Mouse (Mus musculus) heart, embryonic 11.5 days (tissue): Measurements from ENCODE around the gene Dynlrb1. TPM values are rescaled to one million over a fixed set of nuclear protein-coding genes. Genes with fewer than 3 reads are reported as not detected.

Source experiments
- ATAC-seq: fragments of 200-750 bp; cut with Nextera tagmentation; replicated peaks from 2 replicates; pipeline ENCODE4 v1.8.0; 2017; ENCODE audit warnings: moderate library complexity; ENCODE audit not compliant: insufficient number of reproducible peaks, low FRiP score, low TSS enrichment
- H3K27ac ChIP-seq: fragments of 300-500 bp; sonication (generic); 2 replicates; pipeline ENCODE4 v1.5.1; 2014; ENCODE audit warnings: mild to moderate bottlenecking, low read depth, low read length
- H3K27me3 ChIP-seq: fragments of 300-500 bp; sonication (generic); 2 replicates; pipeline ENCODE4 v1.6.1; 2014; ENCODE audit warnings: mild to moderate bottlenecking, low read length, mixed read lengths; ENCODE audit not compliant: control insufficient read depth, insufficient read depth
- H3K36me3 ChIP-seq: fragments of 300-500 bp; sonication (generic); 2 replicates; pipeline ENCODE4 v1.6.1; 2014; ENCODE audit warnings: mild to moderate bottlenecking, low read length, moderate library complexity, mixed read lengths; ENCODE audit not compliant: control insufficient read depth, insufficient read depth
- H3K4me1 ChIP-seq: fragments of 300-500 bp; sonication (generic); 2 replicates; pipeline ENCODE4 v1.6.1; 2014; ENCODE audit warnings: low read length; ENCODE audit not compliant: control insufficient read depth, insufficient read depth
- H3K4me2 ChIP-seq: fragments of 300-500 bp; sonication (generic); 2 replicates; pipeline ENCODE4 v1.6.1; 2014; ENCODE audit warnings: mild to moderate bottlenecking, moderate library complexity
- H3K4me3 ChIP-seq: fragments of 300-500 bp; sonication (generic); 2 replicates; pipeline ENCODE4 v1.5.1; 2014; ENCODE audit warnings: low read depth, low read length
- H3K9ac ChIP-seq: fragments of 300-500 bp; sonication (generic); 2 replicates; pipeline ENCODE4 v1.6.1; 2014; ENCODE audit warnings: mild to moderate bottlenecking, low read depth, low read length, moderate library complexity
- H3K9me3 ChIP-seq: fragments of 300-500 bp; sonication (generic); replicated peaks from 2 replicates; pipeline ENCODE4 v1.6.1; 2016; ENCODE audit warnings: low read length; ENCODE audit not compliant: control insufficient read depth
- WGBS: fragments of 180-500 bp; shearing (Covaris S2); extraction: QIAGEN DNeasy Blood & Tissue Kit; methylation state at CpG from one replicate; pipeline ENCODE4 v1.1.7; 2014; ENCODE audit not compliant: insufficient replicate concordance; 5-methylcytosine and 5-hydroxymethylcytosine counted together
- polyA plus RNA-seq: library from polyadenylated mRNA; unstranded; fragments of >200 nt; fragmentation: Nextera tagmentation; extraction: Ambion mirVana; gene quantifications from 2 replicates; pipeline ENCODE4 v1.2.1, GENCODE M21; 2014

The Dynlrb1 gene
- polyA plus RNA-seq, 1 experiment from 2014 or later: 427 TPM

- under 1% methylated on average over 47 of the region's 47 CpGs for WGBS
- H3K36me3 ChIP-seq: no peaks in the 10 kb centered on the region
- peak within 1 kb of the TSS; percentile 80 for H3K4me3 ChIP-seq
- no peaks in the 10 kb centered on the region for H3K27me3 ChIP-seq
- peak within 1 kb of the TSS; percentile 73 for H3K27ac ChIP-seq
- peak; percentile 89 for ATAC-seq
- no peaks in the 10 kb centered on the region for H3K9me3 ChIP-seq
- peak within 1 kb of the TSS; percentile 89 for H3K9ac ChIP-seq
- peak within 1 kb of the TSS; percentile 76 for H3K4me2 ChIP-seq
- H3K4me1 ChIP-seq: peaks cover 8% of the 10 kb centered on the region
Measured at GRCm38 (mm10) chr2:155276195-155276594, 39.9 kb downstream of the Dynlrb1 start, which contains the start of gene Map1lc3a. TSS of gene Map1lc3a (plus strand) at chr2:155276297.

DNA sequence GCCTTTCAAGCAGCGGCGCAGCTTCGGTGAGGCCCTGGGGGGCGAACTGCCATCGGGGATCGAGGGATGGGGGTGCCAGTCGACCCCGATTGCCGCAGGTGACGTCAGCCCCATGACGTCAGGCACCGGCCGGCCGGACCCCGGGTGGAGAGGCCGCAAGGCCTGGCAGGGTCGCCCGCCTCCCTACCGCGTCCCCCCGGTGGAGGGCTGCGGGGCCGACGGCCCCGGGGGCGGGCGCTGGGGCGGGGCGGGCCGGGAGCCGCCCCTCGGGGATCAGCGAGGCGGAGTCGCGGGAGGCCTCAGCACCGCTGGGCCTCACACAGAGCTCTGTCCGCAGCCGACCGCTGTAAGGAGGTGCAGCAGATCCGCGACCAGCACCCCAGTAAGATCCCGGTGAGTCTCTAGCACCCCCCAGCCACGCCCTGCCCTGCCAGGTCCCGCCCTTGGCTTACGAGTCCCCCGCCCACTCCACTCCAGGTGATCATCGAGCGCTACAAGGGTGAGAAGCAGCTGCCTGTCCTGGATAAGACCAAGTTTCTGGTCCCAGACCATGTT lies 40.4 kb downstream of the Dynlrb1 start:
- Histone ChIP-seq H3K9ac (peak overlapping the region; percentile 89), H3K27ac (peak overlapping the region; percentile 73), H3K27me3 (no peaks in the 10 kb centered on the region), H3K9me3 (no peaks in the 10 kb centered on the region), H3K4me3 (peak overlapping the region; percentile 80), H3K36me3 (no peaks in the 10 kb centered on the region), H3K4me2 (peak overlapping the region; percentile 76), H3K4me1 (peaks cover 8% of the 10 kb centered on the region)
- peak; percentile 84 for ATAC-seq
- WGBS: under 1% methylated on average over 33 of the region's 49 CpGs

DNA sequence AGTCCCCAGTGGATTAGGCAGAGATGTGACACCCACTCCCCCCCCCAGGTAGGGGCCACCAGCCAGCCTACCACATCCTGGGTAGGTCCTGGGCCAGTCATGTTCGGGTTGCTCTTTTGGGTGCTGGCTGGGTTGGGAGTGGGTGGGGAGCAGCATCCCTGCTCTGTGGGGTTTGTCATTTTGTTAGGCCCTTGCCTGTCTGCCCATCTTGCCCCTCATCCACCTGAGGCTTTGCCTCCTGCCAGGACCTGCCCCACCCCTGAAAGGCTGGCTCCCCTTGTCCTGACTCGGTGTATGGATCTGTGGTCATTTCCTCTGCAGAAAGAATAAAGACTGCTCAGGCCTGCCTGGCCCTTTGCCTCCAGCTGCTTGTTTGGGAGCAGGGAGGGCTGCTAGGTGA lies 41.4 kb downstream of the Dynlrb1 start:
- H3K4me3 ChIP-seq: no peak overlapping the region
- no peak overlapping the region for H3K27ac ChIP-seq
- H3K4me2 ChIP-seq: peak overlapping the region; percentile 76; the same call in 1 of the 2 replicates
- peaks cover 8% of the 10 kb centered on the region for H3K4me1 ChIP-seq
- ATAC-seq: no peak
- no peaks in the 10 kb centered on the region for H3K27me3 ChIP-seq
- H3K9ac ChIP-seq: no peak overlapping the region
- H3K36me3 ChIP-seq: no peaks in the 10 kb centered on the region
- H3K9me3 ChIP-seq: no peaks in the 10 kb centered on the region
- WGBS: 85% methylated on average over 2 of the region's 2 CpGs

DNA sequence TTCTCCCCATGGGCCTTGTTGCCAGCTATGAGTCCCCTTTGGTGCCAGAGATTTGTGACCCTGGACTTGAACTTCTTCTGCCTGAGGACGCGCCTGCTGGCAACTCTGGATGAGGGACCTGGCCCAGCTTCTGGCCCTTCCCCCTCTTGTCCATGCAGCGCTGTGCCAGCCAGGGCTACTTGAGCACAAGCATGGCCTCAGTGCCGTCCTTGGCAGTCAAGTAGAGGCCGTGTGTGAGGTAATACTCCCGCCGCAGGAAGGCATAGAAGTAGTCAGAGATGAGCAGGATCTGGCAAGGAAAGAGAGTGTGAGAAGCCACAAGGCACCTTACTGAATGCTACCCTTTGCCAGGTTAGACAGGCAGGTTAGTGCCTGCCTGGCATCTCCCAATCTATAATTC lies 42.0 kb downstream of the Dynlrb1 start:
- no peak for ATAC-seq
- WGBS: 91% methylated on average over 7 of the region's 7 CpGs
- Histone ChIP-seq H3K4me2 (no peak overlapping the region), H3K4me1 (peaks cover 8% of the 10 kb centered on the region), H3K27me3 (no peaks in the 10 kb centered on the region), H3K9me3 (no peaks in the 10 kb centered on the region), H3K36me3 (no peaks in the 10 kb centered on the region), H3K4me3 (no peak overlapping the region), H3K27ac (no peak overlapping the region), H3K9ac (no peak overlapping the region)

- no peaks in the 10 kb centered on the region for H3K36me3 ChIP-seq
- no peak for ATAC-seq
- peaks cover 9% of the 10 kb centered on the region for H3K4me1 ChIP-seq
- no peak overlapping the region for H3K4me3 ChIP-seq
- H3K9ac ChIP-seq: no peak overlapping the region
- no peaks in the 10 kb centered on the region for H3K27me3 ChIP-seq
- WGBS: 87% methylated on average over 4 of the region's 4 CpGs
- H3K4me2 ChIP-seq: no peak overlapping the region
- no peak overlapping the region for H3K27ac ChIP-seq
- no peaks in the 10 kb centered on the region for H3K9me3 ChIP-seq
Measured at GRCm38 (mm10) chr2:155279163-155279562, 42.8 kb downstream of the Dynlrb1 start.

- H3K27ac ChIP-seq: no peak overlapping the region
- no peaks in the 10 kb centered on the region for H3K27me3 ChIP-seq
- no peak for ATAC-seq
- 65% methylated on average over 2 of the region's 2 CpGs for WGBS
- no peaks in the 10 kb centered on the region; the same call in 1 of the 2 replicates for H3K36me3 ChIP-seq
- H3K4me3 ChIP-seq: no peak overlapping the region
- no peaks in the 10 kb centered on the region for H3K9me3 ChIP-seq
- no peak overlapping the region for H3K9ac ChIP-seq
- H3K4me2 ChIP-seq: no peak overlapping the region
- H3K4me1 ChIP-seq: peaks cover 12% of the 10 kb centered on the region
Measured at GRCm38 (mm10) chr2:155280116-155280515, 43.8 kb downstream of the Dynlrb1 start.

DNA sequence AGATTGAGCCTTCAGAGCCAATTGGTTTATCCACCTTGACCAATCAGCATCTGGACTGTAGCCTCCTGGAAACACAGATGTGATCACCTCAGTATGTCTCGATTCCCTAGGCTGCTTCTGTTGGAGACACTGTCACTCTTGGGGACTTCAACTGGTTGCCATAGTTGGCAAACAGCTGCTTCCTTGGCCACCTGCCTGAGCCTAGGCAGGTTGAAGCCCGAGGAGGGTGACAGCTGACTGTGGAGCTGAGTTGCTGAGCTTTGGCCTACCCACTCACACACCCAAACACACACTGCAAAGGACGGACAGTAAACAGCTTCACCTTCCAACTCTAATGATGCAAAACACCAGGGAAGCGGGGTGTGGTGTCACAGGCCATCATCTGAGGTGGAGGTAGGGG lies 47.5 kb downstream of the Dynlrb1 start:
- Histone ChIP-seq H3K4me1 (peaks cover 9% of the 10 kb centered on the region; the same call in 1 of the 2 replicates), H3K4me3 (no peak overlapping the region), H3K9me3 (no peaks in the 10 kb centered on the region), H3K27ac (no peak overlapping the region), H3K4me2 (no peak overlapping the region), H3K36me3 (no peaks in the 10 kb centered on the region; the same call in none of the 2 replicates), H3K9ac (no peak overlapping the region), H3K27me3 (no peaks in the 10 kb centered on the region)
- WGBS: 85% methylated on average over 4 of the region's 4 CpGs
- ATAC-seq: no peak

- no peak overlapping the region for H3K9ac ChIP-seq
- peak overlapping the region; percentile 22; the same call in 1 of the 2 replicates for H3K27ac ChIP-seq
Measured at GRCm38 (mm10) chr2:155284647-155285046, 48.3 kb downstream of the Dynlrb1 start.

DNA sequence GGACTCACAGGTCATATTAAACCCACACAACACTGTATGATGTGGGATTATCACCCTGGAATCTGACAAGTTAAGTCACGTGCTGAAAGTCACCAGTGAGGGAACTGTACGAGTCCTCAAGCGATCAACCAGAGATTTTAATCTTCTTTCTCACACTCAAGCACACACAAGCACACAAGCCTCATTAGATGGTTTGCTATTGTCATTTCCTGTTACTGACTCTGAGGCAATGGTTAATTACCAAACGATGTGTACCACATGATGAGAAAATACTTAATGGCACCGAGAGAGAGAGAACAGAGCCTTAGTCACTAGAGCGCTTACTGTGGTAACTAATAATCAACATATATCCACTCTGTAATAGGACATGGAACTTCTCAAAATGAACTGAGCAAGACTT lies 49.4 kb downstream of the Dynlrb1 start:
- Histone ChIP-seq H3K9me3 (no peaks in the 10 kb centered on the region), H3K4me1 (peaks cover 9% of the 10 kb centered on the region; the same call in 1 of the 2 replicates), H3K9ac (no peak overlapping the region), H3K27ac (no peak overlapping the region), H3K4me3 (no peak overlapping the region), H3K4me2 (no peak overlapping the region), H3K27me3 (no peaks in the 10 kb centered on the region), H3K36me3 (no peaks in the 10 kb centered on the region; the same call in none of the 2 replicates)
- ATAC-seq: no peak
- 87% methylated on average over 6 of the region's 6 CpGs for WGBS

More at GRCm38 (mm10) chr2:155284647-155285046, 48.3 kb downstream of the Dynlrb1 start:
- Histone ChIP-seq H3K4me1 (peaks cover 9% of the 10 kb centered on the region; the same call in 1 of the 2 replicates), H3K27me3 (no peaks in the 10 kb centered on the region), H3K36me3 (no peaks in the 10 kb centered on the region; the same call in none of the 2 replicates), H3K4me2 (no peak overlapping the region), H3K4me3 (no peak overlapping the region), H3K9me3 (no peaks in the 10 kb centered on the region)
- ATAC-seq: no peak
- WGBS: 64% methylated on average over 7 of the region's 7 CpGs
